Comparison of ENCODE assay signal across 25 mouse cellular contexts in genomic region chr10:32631043-32631442, GRCm38 (mm10).
"Had no signal": no experiment of that assay in that cellular context is flagged by ENCODE, and none has a peak within 500 bp of the region (broad histone marks: within the 10 kb centered on the region; RNA-seq: fewer than 3 reads in every experiment).

No protein-coding gene starts in this region.

- H3K4me3 ChIP-seq: gastrocnemius, adult 2 months; heart, embryonic 10.5 days; heart, embryonic 12.5 days; hindbrain, embryonic 10.5 days; hindbrain, embryonic 12.5 days; intestine, embryonic 15.5 days; left cerebral cortex, adult 2 months; limb, embryonic 10.5 days; limb, embryonic 12.5 days; liver, embryonic 13.5 days had no signal

- ATAC-seq: hindbrain, embryonic 16.5 days; inflammation-experienced regulatory T-cells, adult 6 months; intestine, embryonic 15.5 days; intestine, postnatal 0 days had no signal

- DNase-seq: gastrocnemius, adult 2 months; gastrocnemius, postnatal 10 days; gastrocnemius, postnatal 25 days; heart, adult 18-20 months; heart, postnatal 10 days; heart, postnatal 4 days; kidney, adult 18-20 months; kidney, adult 8-10 months; kidney, postnatal 10 days; kidney, postnatal 25 days; kidney, postnatal 4 days; liver; liver, embryonic 13.5 days had no signal

- H3K27ac ChIP-seq: gastrocnemius, adult 2 months; heart, embryonic 10.5 days; hindbrain, embryonic 10.5 days; hindbrain, embryonic 12.5 days; hindbrain, embryonic 14.5 days; intestine, embryonic 15.5 days; left cerebral cortex, adult 2 months; limb, embryonic 10.5 days; limb, embryonic 12.5 days; liver, embryonic 13.5 days had no signal
